Mouse (Mus musculus) lung, embryonic 14.5 days (tissue): ENCODE results near the gene Tomt. TPM values are rescaled to one million over a fixed set of nuclear protein-coding genes. Genes with fewer than 3 reads are reported as not detected.

ENCODE experiments used
- ATAC-seq: fragments of 200-750 bp; cut with Nextera tagmentation; 2 replicates; pipeline ENCODE4 v1.8.0; 2017; ENCODE audit warnings: mild to moderate bottlenecking, moderate TSS enrichment, moderate library complexity; ENCODE audit not compliant: insufficient read depth
- DNase-seq: peaks from one replicate; pipeline ENCODE4 v3.0.0-alpha.2; 2015
- H3K27ac ChIP-seq: fragments of 300-500 bp; sonication (generic); 2 replicates; pipeline ENCODE4 v1.5.1; 2014; ENCODE audit warnings: low read depth, mild to moderate bottlenecking, moderate library complexity
- H3K27me3 ChIP-seq: fragments of 300-500 bp; sonication (generic); 2 replicates; pipeline ENCODE4 v1.6.1; 2014; ENCODE audit warnings: low read length, control low read depth; ENCODE audit not compliant: insufficient read depth
- H3K36me3 ChIP-seq: fragments of 300-500 bp; sonication (generic); 2 replicates; pipeline ENCODE4 v1.6.1; 2014; ENCODE audit warnings: control low read depth; ENCODE audit not compliant: insufficient read depth
- H3K4me1 ChIP-seq: fragments of 300-500 bp; sonication (generic); 2 replicates; pipeline ENCODE4 v1.6.1; 2014; ENCODE audit warnings: antibody characterized with exemption, control low read depth; ENCODE audit not compliant: insufficient read depth
- H3K4me2 ChIP-seq: fragments of 300-500 bp; sonication (generic); 2 replicates; pipeline ENCODE4 v1.6.1; 2014; ENCODE audit warnings: mild to moderate bottlenecking
- H3K4me3 ChIP-seq: fragments of 300-500 bp; sonication (generic); 2 replicates; pipeline ENCODE4 v1.5.1; 2014; ENCODE audit warnings: low read depth, low read length
- H3K9ac ChIP-seq: fragments of 300-500 bp; sonication (generic); 2 replicates; pipeline ENCODE4 v1.6.1; 2014
- H3K9me3 ChIP-seq: fragments of 300-500 bp; sonication (generic); 2 replicates; pipeline ENCODE4 v1.6.1; 2016; ENCODE audit warnings: low read depth, low read length, control low read depth
- CTCF ChIP-seq: IDR thresholded peaks from 2 replicates; pipeline ENCODE4 v1.5.1; 2016; ENCODE audit warnings: antibody characterized with exemption, low read depth
- WGBS: fragments of 180-500 bp; shearing (Covaris S2); extraction: QIAGEN DNeasy Blood & Tissue Kit; methylation state at CpG from one replicate; pipeline ENCODE4 v1.1.7; 2014; 5-methylcytosine and 5-hydroxymethylcytosine counted together
- microRNA-seq: library from miRNA; unstranded; fragments of <30 nt; microRNA quantifications from one replicate; pipeline ENCODE4, GENCODE M21; 2016; ENCODE audit warnings: borderline number of aligned reads
- polyA plus RNA-seq: library from polyadenylated mRNA; unstranded; fragments of >200 nt; fragmentation: Nextera tagmentation; extraction: Ambion mirVana; gene quantifications from 2 replicates; pipeline ENCODE4 v1.2.1, GENCODE M21; 2014

Tomt gene
- polyA plus RNA-seq, 1 experiment from 2014 or later = 0.43 TPM

DNA sequence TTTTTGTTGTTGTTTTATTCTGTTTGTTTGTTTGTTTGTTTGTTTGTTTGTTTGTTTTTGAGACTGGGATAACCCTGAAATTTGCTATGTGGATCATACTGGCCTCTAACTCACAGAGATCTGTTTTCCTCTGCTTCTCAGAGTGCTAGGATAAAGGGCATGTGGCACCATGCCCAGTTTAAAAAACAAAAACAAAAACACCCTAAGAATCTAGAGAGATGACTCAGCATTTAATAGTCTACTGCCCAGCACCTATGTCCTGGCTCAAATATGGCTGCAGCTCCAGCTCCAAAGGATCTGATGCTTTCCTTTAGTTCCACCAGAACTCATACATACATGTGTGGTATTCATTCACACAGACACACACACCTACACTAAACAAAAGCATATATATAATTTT, 45.2 kb downstream of the Tomt start:
- Histone ChIP-seq H3K36me3 (no peaks in the 10 kb centered on the region), H3K4me1 (no peaks in the 10 kb centered on the region), H3K27me3 (no peaks in the 10 kb centered on the region), H3K4me3 (no peak overlapping the region), H3K9ac (no peak overlapping the region), H3K27ac (no peak overlapping the region), H3K4me2 (no peak overlapping the region), H3K9me3 (no peaks in the 10 kb centered on the region)
- ATAC-seq = no peak
- no peak for TF ChIP-seq CTCF
- no peak for DNase-seq

DNA sequence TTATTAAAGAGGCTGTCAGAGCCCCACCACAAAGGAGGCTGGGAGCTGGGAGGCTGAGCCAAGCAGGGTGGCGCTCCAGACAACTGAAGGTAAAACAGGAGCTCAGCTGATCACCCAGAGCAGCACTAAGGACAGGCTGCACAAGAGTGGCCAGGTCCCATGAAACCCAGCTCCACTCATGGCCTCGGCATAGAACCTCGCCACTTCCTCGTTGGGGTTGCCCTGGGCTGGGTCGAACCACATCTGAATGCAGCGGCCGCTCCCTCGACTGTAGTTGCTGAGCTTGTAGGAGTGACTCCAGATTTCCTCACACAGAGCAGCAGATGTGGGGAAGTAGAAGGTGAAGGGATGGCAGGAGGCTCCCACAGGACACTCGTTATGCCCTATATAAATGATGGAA, 47.8 kb downstream of the Tomt start:
- DNase-seq (no peak), ATAC-seq (no peak; the same call in 1 of the 2 replicates)
- no peak overlapping the region for H3K4me2 ChIP-seq
- no peak overlapping the region for H3K27ac ChIP-seq
- H3K9ac ChIP-seq = no peak overlapping the region
- H3K4me1 ChIP-seq = no peaks in the 10 kb centered on the region
- 73% methylated on average over 9 of the region's 9 CpGs for WGBS
- H3K4me3 ChIP-seq = no peak overlapping the region
- TF ChIP-seq CTCF = no peak
- H3K36me3 ChIP-seq = no peaks in the 10 kb centered on the region
- no peaks in the 10 kb centered on the region for H3K9me3 ChIP-seq
- H3K27me3 ChIP-seq = no peaks in the 10 kb centered on the region

DNA sequence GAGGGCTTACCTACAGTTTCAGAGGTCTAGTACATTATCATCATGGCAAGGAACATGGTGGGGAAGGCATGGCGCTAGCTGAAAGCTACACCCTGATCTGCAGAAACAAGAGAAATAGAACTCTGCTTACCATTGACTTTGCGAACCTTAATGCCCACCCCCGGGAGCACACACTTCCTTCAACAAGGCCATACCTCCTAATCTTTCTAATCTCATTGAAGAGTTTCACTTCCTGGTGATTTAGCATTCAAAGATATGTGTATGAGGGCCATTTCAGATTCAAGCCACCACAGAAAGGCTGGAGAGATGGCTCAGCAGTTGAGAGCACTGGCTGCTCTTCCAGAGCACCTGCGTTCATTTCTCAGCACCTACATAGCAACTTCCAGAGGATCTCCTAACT, 49.1 kb downstream of the Tomt start, which contains the start of gene Folr2:
Gene Folr2 (minus strand): TSS at position 101 of the 400 bp plus-strand sequence.
- H3K4me2 ChIP-seq = no peak within 1 kb of the TSS
- H3K4me1 ChIP-seq = no peaks in the 10 kb centered on the region
- H3K27ac ChIP-seq = no peak within 1 kb of the TSS
- ATAC-seq = no peak
- no peaks in the 10 kb centered on the region for H3K9me3 ChIP-seq
- TF ChIP-seq CTCF = no peak
- DNase-seq = no peak
- no peaks in the 10 kb centered on the region for H3K27me3 ChIP-seq
- WGBS = 86% methylated on average over 4 of the region's 4 CpGs
- no peak within 1 kb of the TSS for H3K4me3 ChIP-seq
- no peak within 1 kb of the TSS for H3K9ac ChIP-seq
- no peaks in the 10 kb centered on the region for H3K36me3 ChIP-seq

DNA sequence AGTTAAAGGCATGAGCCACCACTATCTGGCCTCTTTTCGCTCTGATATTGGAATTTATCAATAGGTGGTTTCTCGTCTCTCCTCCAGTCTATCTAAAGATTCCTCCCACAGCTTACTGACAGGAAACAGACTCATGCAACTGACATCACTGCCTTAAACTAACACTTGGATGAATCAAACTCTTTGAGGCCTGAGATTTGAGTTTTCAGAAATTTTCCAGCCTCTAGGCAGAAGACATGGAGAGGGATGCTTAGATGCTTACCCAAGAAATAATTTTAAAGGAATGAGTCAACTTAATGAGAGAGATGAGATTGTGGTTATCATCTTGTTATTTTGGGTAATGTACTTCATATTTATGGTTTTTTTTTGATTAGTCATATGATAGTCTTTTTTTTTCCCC, 52.3 kb downstream of the Tomt start:
- Histone ChIP-seq H3K9me3 (no peaks in the 10 kb centered on the region), H3K27ac (no peak overlapping the region), H3K9ac (no peak overlapping the region), H3K4me3 (no peak overlapping the region), H3K4me2 (no peak overlapping the region), H3K4me1 (no peaks in the 10 kb centered on the region), H3K27me3 (no peaks in the 10 kb centered on the region), H3K36me3 (no peaks in the 10 kb centered on the region)
- WGBS = 72% methylated on average over 2 of the region's 2 CpGs
- TF ChIP-seq CTCF = no peak
- ATAC-seq = no peak
- no peak for DNase-seq

DNA sequence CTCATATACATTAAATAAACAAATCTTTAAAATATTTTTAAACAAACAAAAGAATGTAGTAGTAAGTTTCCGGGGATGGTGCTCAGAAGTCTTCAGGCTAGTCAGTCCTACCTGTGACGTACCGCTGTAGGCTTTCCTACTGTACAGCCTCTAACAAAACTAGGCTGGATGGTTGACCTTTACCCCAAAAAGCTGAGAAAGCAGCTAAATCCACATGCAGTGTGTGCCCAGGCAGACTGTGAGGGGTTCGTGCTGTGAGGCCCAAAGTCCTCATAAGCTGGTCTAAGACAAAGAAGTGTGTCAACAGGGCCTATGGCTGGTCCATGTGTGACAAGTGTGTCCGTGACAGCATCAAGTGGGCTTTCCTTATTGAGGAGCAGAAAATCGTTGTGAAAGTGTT, 53.3 kb downstream of the Tomt start:
- Histone ChIP-seq H3K36me3 (no peaks in the 10 kb centered on the region), H3K4me2 (no peak overlapping the region), H3K27me3 (no peaks in the 10 kb centered on the region), H3K27ac (no peak overlapping the region), H3K4me3 (no peak overlapping the region), H3K4me1 (no peaks in the 10 kb centered on the region), H3K9me3 (no peaks in the 10 kb centered on the region), H3K9ac (no peak overlapping the region)
- TF ChIP-seq CTCF = no peak
- DNase-seq (no peak), ATAC-seq (no peak)
- 76% methylated on average over 6 of the region's 6 CpGs for WGBS

DNA sequence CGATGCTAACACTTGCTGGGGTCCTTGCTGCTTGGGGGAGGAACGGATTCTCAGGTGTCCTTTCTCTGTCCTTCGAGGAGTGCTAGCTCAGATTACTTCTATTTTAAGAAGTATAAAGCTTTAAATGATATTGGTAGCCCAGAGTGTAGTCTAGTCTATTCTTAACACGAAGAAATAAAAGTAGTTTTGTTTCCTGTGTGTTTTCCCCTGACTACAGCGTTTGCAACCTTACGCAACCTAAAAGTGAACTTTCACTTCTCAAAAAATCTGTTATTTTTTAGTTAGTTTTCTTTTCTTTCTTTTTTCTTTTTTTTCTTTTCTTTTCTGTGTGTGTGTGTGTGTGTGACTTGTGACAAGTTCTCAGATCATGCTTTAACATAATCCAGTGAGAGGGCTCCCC, 54.5 kb downstream of the Tomt start:
- ATAC-seq (no peak), DNase-seq (no peak)
- TF ChIP-seq CTCF = no peak
- Histone ChIP-seq H3K27me3 (no peaks in the 10 kb centered on the region), H3K4me2 (no peak overlapping the region), H3K4me1 (no peaks in the 10 kb centered on the region), H3K36me3 (no peaks in the 10 kb centered on the region), H3K9me3 (no peaks in the 10 kb centered on the region), H3K27ac (no peak overlapping the region), H3K4me3 (no peak overlapping the region), H3K9ac (no peak overlapping the region)
- 80% methylated on average over 6 of the region's 6 CpGs for WGBS

Small RNA genes within 50 kb of the gene (microRNA-seq; reads per million reads assigned to microRNA genes)
- not detected for gene Gm22655

Other genes with a start within 250 kb of the Tomt start
- 55.6 and 56.5 TPM in 2 replicates for gene Clpb, start 242.7 kb downstream of the Tomt start, polyA plus RNA-seq
- 0.34 and 0.67 TPM in 2 replicates for gene Phox2a, start 88.0 kb downstream of the Tomt start, polyA plus RNA-seq
- 35.6 and 37.4 TPM in 2 replicates for gene Inppl1, start 68.1 kb downstream of the Tomt start, polyA plus RNA-seq
- 2.6 and 2.8 TPM in 2 replicates for gene Folr2, start 49.2 kb downstream of the Tomt start, polyA plus RNA-seq
- 85.9 and 90.4 TPM in 2 replicates for gene Anapc15, start 42.6 kb downstream of the Tomt start, polyA plus RNA-seq
- 0.20 and 0.73 TPM in 2 replicates for gene Folr1, start 35.6 kb downstream of the Tomt start, polyA plus RNA-seq
- 151 and 161 TPM in 2 replicates for gene Lamtor1, start 455 bp downstream of the Tomt start, polyA plus RNA-seq
- gene Lrrc51, start 27.5 kb upstream of the Tomt start, polyA plus RNA-seq = 7.7 and 8.3 TPM in 2 replicates
- gene Numa1, start 27.8 kb upstream of the Tomt start, polyA plus RNA-seq = 109 TPM in 2 replicates
- 2.2 and 2.6 TPM in 2 replicates for gene Il18bp, start 112.3 kb upstream of the Tomt start, polyA plus RNA-seq
- gene Rnf121, start 159.1 kb upstream of the Tomt start, polyA plus RNA-seq = 24.8 and 29.3 TPM in 2 replicates
- 23.8 and 26.9 TPM in 2 replicates for gene Xndc1, start 159.2 kb upstream of the Tomt start, polyA plus RNA-seq
- gene Xntrpc, start 159.4 kb upstream of the Tomt start, polyA plus RNA-seq = 1.0 and 1.2 TPM in 2 replicates
- gene Trpc2, start 176.8 kb upstream of the Tomt start, polyA plus RNA-seq = not detected in 2 replicates
- gene Art1, start 195.4 kb upstream of the Tomt start, polyA plus RNA-seq = 0.50 and 0.65 TPM in 2 replicates
- gene Art5, start 203.1 kb upstream of the Tomt start, polyA plus RNA-seq = 1.1 and 1.2 TPM in 2 replicates
- gene Chrna10, start 210.5 kb upstream of the Tomt start, polyA plus RNA-seq = not detected in 2 replicates